Mouse (Mus musculus) cerebellum, adult 2 months (tissue): Measurements from ENCODE around the gene Heg1.

Experiments used
- CTCF ChIP-seq: fragments of 200-500 bp; IDR thresholded peaks from 2 replicates; pipeline ENCODE4 v1.5.1; 2011; ENCODE audit warnings: low read depth, mild to moderate bottlenecking, control low read depth, low read length, moderate library complexity, borderline replicate concordance; ENCODE audit not compliant: insufficient read depth
- POLR2A ChIP-seq: fragments of 200-500 bp; IDR thresholded peaks from 2 replicates; pipeline ENCODE4 v1.6.1; 2011; ENCODE audit warnings: low read length, control low read depth, borderline replicate concordance; ENCODE audit not compliant: insufficient read depth

DNA sequence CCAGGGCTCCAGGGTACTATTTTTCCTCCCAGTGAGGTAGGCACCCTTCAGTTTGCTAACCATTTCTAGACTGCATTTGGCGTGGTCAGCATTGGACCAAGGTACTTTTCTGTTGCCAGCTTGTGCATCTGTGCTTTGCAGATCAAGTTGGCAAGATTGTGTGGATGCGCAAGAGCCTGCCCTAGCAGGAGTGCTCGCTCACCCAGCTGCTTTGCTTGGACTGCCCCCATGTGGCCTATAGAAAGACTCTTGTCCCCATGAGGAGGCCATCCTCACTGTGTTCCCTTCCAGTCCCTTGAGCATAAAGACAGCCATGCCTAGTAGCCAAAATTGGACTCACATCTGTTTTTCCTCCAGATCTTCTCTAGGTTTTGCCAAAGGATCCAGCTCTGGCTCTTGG is 55.6 kb downstream of the Heg1 start:
- TF ChIP-seq CTCF (peak; percentile 95), POLR2A (no peak)
